Mouse (Mus musculus): ENCODE measurements around the gene 3110018I06Rik. TPM values are rescaled to one million over a fixed set of nuclear protein-coding genes. Genes with fewer than 3 reads are reported as not detected.

Gene 3110018I06Rik
- polyA plus RNA-seq (2015; fragmentation: Nextera tagmentation; extraction: Ambion mirVana), result not detected in 2 replicates

DNA sequence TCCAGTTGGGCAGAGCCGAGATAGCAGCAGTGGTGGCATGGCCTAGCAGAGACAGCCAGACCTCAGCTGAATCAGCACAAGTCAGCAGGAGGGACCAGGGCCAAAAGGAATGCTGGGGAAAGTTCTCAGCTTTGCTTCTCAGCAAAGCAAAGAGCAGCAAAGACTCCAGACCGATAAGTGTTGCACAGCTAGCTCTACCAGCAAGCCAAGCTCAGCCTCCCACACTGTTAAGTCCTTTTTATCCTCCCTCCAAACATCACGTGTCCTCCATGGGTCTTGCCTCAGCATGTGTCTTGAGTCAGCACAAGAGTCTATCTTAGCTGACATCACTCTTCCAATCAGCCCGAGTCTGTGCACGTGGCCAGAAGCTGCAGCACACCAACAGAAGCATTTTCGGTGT lies at the start of gene 3110018I06Rik:
TSS of gene 3110018I06Rik (plus strand) at position 262 of the 400 bp plus-strand sequence.
- Histone ChIP-seq H3K9ac (no peak within 1 kb of the TSS), H3K27me3 (replicated peaks) (no peaks in the 10 kb centered on the region), H3K4me1 (replicated peaks) (no peaks in the 10 kb centered on the region), H3K27ac (no peak within 1 kb of the TSS), H3K36me3 (no peaks in the 10 kb centered on the region), H3K4me3 (replicated peaks) (no peak within 1 kb of the TSS), H3K4me2 (replicated peaks) (no peak within 1 kb of the TSS), H3K9me3 (no peaks in the 10 kb centered on the region)
- WGBS, result 75% methylated on average over 6 of the region's 6 CpGs
- ATAC-seq, result no peak

DNA sequence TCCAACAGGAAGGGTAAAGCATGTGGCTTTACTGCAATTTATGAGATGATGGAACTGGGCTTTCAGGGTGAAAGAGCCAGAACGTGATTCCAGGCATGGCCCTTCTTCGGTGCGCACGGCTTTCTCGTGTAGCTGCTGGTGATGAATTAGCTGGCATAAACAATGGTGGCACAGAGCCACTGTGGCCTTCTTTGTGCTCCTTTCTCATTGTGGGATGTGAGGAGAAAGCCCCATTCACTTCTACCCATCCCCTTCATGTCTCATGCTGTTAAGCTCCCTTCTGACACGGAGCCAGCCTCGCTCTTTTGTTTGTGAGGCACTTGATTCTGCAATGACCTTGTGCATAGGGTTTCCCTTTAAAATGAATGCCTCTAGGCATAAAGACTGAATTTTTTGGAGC lies 43.8 kb upstream of the 3110018I06Rik start:
- Histone ChIP-seq H3K9ac (no peak overlapping the region), H3K27me3 (replicated peaks) (no peaks in the 10 kb centered on the region), H3K36me3 (no peaks in the 10 kb centered on the region), H3K9me3 (no peaks in the 10 kb centered on the region), H3K4me3 (replicated peaks) (no peak overlapping the region), H3K4me2 (replicated peaks) (no peak overlapping the region), H3K4me1 (replicated peaks) (no peaks in the 10 kb centered on the region), H3K27ac (no peak overlapping the region)
- 86% methylated on average over 7 of the region's 7 CpGs for WGBS
- no peak for ATAC-seq

DNA sequence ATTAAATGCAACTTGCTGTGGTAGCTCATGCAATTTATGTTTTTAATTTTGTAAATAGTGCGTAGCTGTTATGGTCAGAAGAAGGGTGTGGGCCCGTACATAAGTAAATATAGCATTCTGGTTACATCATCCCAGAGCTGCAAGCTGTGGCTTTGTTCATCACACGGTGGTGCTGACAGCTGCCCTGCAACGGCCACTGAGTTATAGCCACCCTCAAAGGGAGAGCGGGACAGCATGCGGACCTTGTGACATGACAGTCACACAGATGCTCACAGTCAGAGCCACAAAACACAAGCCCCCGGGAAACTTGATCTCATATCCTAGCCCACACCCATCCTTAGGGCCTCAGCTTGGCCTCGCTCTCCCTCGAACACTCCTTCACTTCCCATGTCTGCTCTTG lies 30.6 kb upstream of the 3110018I06Rik start:
- ATAC-seq, result no peak

DNA sequence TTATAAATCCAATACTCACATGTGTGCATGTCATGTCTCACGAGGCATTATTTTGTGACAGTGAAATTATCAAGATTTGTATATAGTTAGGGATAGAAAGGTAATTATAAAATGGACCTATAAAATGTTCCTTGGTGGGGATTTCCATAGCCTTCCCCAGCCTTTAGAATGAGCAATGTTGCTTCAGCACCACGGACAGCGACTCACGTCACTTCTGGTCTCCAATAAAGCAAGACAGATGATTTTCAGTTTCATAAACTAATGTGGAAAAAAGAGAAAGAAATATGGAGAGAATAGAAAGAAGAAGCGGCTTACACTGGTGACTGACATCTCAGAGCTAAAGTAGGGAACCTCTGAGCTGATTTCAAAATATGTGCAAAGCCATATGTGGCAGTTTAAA lies 23.7 kb upstream of the 3110018I06Rik start:
- Histone ChIP-seq H3K27me3 (replicated peaks) (no peaks in the 10 kb centered on the region), H3K27ac (no peak overlapping the region), H3K4me2 (replicated peaks) (no peak overlapping the region), H3K36me3 (no peaks in the 10 kb centered on the region), H3K4me1 (replicated peaks) (no peaks in the 10 kb centered on the region), H3K4me3 (replicated peaks) (no peak overlapping the region), H3K9me3 (no peaks in the 10 kb centered on the region), H3K9ac (no peak overlapping the region)
- WGBS, result 11% methylated on average over 5 of the region's 5 CpGs
- no peak for ATAC-seq

More for the DNA sequence above, 30.6 kb upstream of the 3110018I06Rik start:
- Histone ChIP-seq H3K4me1 (replicated peaks) (no peaks in the 10 kb centered on the region), H3K4me2 (replicated peaks) (no peak overlapping the region), H3K27ac (no peak overlapping the region), H3K9me3 (no peaks in the 10 kb centered on the region), H3K9ac (no peak overlapping the region), H3K36me3 (no peaks in the 10 kb centered on the region), H3K27me3 (replicated peaks) (no peaks in the 10 kb centered on the region), H3K4me3 (replicated peaks) (no peak overlapping the region)
- 70% methylated on average over 9 of the region's 9 CpGs for WGBS

DNA sequence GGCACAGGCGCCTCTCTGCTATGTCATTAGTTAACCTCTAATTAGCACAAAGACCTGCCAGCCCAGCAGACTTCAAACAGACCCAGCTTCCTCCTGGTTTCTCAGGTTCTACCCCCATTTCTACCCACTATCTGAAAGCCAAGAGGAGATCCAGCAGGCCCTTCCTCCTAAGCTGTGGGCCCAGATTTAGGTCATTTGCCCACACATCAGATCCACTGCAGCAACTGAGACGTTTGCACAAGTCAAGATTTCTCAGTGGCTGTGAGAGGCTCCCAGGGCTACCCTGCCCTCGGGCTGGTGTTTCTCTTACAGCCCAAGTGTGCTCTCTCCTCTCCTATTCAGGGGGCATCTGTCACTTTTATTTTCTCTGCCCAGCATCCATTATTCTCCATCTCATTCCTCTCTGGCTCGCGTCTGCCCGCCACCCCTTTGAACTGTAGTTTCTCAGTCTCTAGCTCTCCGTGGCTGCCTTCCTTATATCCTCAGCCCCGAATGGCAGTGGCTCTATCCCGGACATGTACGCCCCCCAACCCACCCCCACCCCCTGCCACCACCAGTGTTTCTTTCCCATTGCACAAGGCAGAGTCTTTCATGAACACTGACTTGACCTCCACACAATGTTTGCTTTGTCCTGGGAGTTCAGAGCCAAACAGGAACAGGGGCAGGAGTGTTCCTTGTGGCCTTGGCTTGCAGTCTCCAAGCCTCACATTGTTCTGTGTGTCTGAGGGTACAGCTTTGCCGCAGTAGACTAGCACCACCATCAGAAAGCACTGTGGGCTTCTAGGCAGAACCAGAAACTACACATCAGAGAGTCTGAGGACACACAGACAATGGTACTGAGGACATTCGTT lies 11.8 kb upstream of the 3110018I06Rik start:
- H3K27ac ChIP-seq, result no peak overlapping the region
- H3K9ac ChIP-seq, result no peak overlapping the region
- H3K4me3 ChIP-seq (replicated peaks), result no peak overlapping the region
- ATAC-seq, result no peak
- H3K4me2 ChIP-seq (replicated peaks), result no peak overlapping the region
- no peaks in the 10 kb centered on the region for H3K27me3 ChIP-seq (replicated peaks)
- no peaks in the 10 kb centered on the region for H3K9me3 ChIP-seq
- H3K4me1 ChIP-seq (replicated peaks), result no peaks in the 10 kb centered on the region
- WGBS, result 63% methylated on average over 12 of the region's 12 CpGs
- H3K36me3 ChIP-seq, result no peaks in the 10 kb centered on the region

DNA sequence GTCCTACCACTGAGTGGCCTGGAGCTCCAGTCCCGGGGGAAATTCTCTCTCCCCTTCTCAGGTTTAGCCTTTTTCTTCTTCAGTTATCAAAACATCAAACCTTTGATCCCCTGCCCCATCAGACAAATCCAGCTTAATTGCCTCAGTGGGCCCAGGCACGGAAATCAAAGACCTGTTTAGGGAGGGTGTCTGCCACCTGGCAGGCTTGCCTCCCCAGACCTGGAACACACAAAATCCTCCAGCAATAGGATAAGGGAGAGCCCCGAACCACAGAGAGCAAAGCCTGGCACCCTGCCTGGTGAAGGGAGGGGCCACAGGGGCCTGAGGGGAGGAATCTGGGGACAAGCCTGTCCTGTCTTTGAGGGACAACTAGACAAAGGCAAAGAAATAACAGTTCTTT lies 9.1 kb upstream of the 3110018I06Rik start:
- Histone ChIP-seq H3K9me3 (no peaks in the 10 kb centered on the region), H3K27ac (no peak overlapping the region), H3K36me3 (no peaks in the 10 kb centered on the region), H3K4me1 (replicated peaks) (no peaks in the 10 kb centered on the region), H3K27me3 (replicated peaks) (no peaks in the 10 kb centered on the region), H3K4me2 (replicated peaks) (no peak overlapping the region), H3K4me3 (replicated peaks) (no peak overlapping the region), H3K9ac (no peak overlapping the region)
- ATAC-seq, result no peak
- WGBS, result 21% methylated on average over 3 of the region's 3 CpGs

DNA sequence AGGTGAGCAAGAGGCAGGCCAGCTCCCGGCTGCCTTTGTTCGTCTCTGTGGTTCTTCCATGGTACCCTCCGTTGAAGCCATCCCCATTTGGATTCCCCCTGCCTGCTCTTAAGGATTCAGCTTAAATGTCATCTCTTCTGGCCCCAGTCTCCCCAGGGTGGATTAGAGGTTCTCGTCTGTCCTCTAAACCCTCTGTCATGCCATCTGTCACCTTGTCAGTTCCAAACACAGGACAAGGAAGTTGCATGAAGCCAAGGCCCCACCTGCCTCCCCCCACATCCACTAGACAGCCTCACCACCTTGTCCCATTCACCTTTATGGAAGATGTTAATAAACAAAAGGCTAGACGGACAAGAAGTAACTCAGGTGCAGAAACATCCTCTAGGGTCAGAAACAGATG lies 5.4 kb upstream of the 3110018I06Rik start:
- Histone ChIP-seq H3K4me3 (replicated peaks) (no peak overlapping the region), H3K4me2 (replicated peaks) (no peak overlapping the region), H3K36me3 (no peaks in the 10 kb centered on the region), H3K9me3 (no peaks in the 10 kb centered on the region), H3K9ac (no peak overlapping the region), H3K27ac (no peak overlapping the region), H3K4me1 (replicated peaks) (no peaks in the 10 kb centered on the region), H3K27me3 (replicated peaks) (no peaks in the 10 kb centered on the region)
- no peak for ATAC-seq
- WGBS, result 79% methylated on average over 5 of the region's 5 CpGs

DNA sequence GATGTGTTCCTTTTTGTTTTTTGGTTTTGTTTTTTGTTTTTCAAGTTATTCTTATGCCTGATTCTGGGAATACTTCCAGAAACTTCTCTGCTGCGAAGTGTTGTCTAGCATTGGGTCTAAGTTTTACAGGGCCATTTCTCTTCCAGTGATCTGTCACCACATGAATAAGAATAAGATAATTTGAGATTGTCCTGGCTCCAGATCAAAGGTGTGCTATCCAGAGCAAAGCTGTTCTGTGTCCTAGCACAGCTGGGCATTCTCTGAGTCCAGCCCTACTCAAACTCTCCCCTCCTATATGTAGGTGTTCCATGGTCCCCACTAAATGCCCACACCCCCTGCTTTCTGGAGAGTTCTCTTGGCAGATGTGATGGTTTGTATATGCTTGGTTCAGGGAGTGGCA lies 2.9 kb downstream of the 3110018I06Rik start:
- no peaks in the 10 kb centered on the region for H3K4me1 ChIP-seq (replicated peaks)
- no peaks in the 10 kb centered on the region for H3K9me3 ChIP-seq
- WGBS, result 64% methylated on average over 1 of the region's 1 CpGs
- no peak for ATAC-seq
- no peak overlapping the region for H3K27ac ChIP-seq
- no peaks in the 10 kb centered on the region for H3K36me3 ChIP-seq
- H3K4me3 ChIP-seq (replicated peaks), result no peak overlapping the region
- H3K27me3 ChIP-seq (replicated peaks), result no peaks in the 10 kb centered on the region
- H3K9ac ChIP-seq, result no peak overlapping the region
- no peak overlapping the region for H3K4me2 ChIP-seq (replicated peaks)

DNA sequence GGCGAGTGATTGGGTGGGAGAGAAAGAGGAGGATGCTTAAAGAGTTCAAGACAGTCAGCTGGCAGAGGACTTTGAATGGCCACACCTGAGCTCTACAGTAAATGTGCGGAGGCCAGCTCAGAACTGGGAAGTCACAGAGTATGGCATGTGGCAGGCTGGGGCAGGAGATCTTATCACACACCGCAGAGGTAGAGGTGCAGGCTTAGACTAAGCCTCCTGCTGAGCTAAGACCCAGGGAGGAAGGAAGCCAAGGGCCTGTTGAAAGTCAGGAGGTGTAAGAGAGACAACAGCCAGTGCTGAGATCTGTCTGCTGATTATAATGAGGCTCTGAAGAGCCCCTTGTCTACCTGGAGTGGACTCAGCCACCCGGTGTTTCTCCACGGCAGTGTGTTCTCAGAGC lies 8.5 kb downstream of the 3110018I06Rik start:
- Histone ChIP-seq H3K4me2 (replicated peaks) (no peak overlapping the region), H3K36me3 (no peaks in the 10 kb centered on the region), H3K27ac (no peak overlapping the region), H3K4me3 (replicated peaks) (no peak overlapping the region), H3K9ac (no peak overlapping the region), H3K9me3 (no peaks in the 10 kb centered on the region), H3K4me1 (replicated peaks) (no peaks in the 10 kb centered on the region), H3K27me3 (replicated peaks) (no peaks in the 10 kb centered on the region)
- WGBS, result 76% methylated on average over 5 of the region's 5 CpGs
- ATAC-seq, result no peak

DNA sequence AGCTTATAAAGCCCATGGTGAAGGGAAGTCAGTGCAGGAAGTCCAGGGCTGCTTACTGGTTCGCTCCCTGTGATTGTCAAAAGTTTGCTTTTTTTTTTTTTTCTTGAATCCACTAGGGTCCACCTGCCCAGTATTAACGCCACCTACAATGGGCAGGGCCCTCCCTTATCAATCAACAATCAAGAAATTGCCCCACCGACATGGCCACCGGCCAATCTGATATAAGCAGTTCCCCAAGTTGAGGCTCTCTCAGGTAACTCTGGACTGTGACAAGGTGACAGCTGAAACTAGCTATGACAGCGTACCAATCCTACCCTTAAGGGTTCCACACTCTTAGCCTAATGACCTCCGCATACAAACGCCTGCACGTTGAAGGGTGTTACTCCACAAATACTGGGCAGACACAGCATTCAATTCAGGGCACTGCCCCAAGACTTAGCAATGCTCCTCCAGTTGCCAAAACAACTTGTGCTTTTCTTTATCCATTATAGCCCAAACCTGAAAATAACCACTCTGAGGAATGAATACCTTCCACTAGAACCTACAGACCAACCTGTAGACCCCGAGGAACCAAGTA lies 21.3 kb downstream of the 3110018I06Rik start:
- H3K27me3 ChIP-seq (replicated peaks), result no peaks in the 10 kb centered on the region

DNA sequence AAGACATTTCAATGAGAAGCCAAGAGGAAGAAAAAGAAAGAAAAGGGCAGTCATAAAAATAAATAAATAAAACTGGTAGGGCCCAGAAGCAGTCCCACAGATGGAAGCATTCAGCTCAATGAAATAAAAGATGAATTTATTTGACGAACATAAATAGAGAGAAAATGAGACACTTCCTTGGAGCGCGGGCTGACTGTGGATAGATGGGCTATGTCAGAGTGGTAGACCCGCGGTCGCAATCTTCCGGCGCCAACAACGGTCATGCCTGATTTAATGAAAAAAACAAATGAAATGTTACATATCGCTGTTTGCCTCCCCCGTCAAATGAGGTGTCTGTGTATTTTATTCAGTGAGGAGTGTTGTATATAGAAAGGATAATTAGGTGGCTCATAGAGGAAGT lies 22.7 kb downstream of the 3110018I06Rik start:
- H3K4me3 ChIP-seq (replicated peaks), result no peak overlapping the region
- 87% methylated on average over 11 of the region's 11 CpGs for WGBS
- H3K4me1 ChIP-seq (replicated peaks), result no peaks in the 10 kb centered on the region
- H3K4me2 ChIP-seq (replicated peaks), result no peak overlapping the region
- ATAC-seq, result no peak
- H3K9me3 ChIP-seq, result no peaks in the 10 kb centered on the region
- no peak overlapping the region for H3K27ac ChIP-seq
- no peak overlapping the region for H3K9ac ChIP-seq
- H3K27me3 ChIP-seq (replicated peaks), result no peaks in the 10 kb centered on the region
- no peaks in the 10 kb centered on the region for H3K36me3 ChIP-seq

More for the DNA sequence above, 21.3 kb downstream of the 3110018I06Rik start:
- Histone ChIP-seq H3K9me3 (no peaks in the 10 kb centered on the region), H3K4me2 (replicated peaks) (no peak overlapping the region), H3K4me3 (replicated peaks) (no peak overlapping the region), H3K36me3 (no peaks in the 10 kb centered on the region), H3K27ac (no peak overlapping the region), H3K9ac (no peak overlapping the region), H3K4me1 (replicated peaks) (no peaks in the 10 kb centered on the region)
- 80% methylated on average over 9 of the region's 9 CpGs for WGBS
- no peak for ATAC-seq

DNA sequence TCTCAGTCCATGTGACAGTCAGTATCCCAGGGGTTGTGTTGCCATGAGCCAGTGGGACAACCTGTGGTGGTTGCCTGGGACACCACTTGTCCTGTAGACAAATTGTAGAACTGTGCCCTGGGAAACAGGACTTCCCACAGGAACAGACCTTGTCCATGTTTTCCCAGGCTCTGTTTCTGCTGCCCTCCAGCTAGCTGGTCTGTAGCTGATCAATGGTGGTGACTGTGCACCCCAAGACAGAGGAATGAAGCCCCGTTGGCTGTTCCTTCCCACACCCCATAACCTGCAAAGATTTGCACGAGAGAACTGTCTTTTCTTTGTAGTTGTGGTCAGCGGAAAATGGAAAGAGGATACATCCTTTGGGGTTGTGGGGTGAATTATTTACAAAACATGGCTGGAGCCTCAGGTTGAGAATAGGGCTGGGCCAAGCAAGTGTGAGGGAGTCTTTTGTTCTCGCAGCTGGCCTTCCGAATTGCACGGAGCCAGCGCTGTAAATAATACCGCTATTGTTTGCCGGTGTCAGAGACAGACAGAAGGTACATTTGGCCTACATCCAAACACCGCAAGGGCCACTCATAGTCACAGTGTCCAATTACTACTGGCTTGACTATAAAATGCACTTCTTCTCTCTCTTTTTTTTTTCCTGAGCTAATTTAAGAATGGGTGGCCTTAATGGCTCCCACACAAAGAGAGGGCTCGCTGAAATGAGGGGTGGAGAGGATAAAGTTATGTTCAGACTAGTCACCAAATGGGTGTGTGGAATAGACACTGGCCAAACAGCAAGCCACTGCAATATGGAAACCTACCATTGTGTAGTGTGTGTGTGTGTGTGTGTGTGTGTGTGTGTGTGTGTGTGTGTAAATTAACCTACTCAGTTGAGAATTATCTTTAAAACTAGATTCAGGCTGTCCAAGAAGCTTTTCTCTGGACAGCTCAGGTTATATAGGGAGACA lies 28.1 kb downstream of the 3110018I06Rik start:
- Histone ChIP-seq H3K27me3 (replicated peaks) (no peaks in the 10 kb centered on the region), H3K9ac (no peak overlapping the region), H3K27ac (no peak overlapping the region), H3K9me3 (no peaks in the 10 kb centered on the region), H3K4me1 (replicated peaks) (no peaks in the 10 kb centered on the region), H3K4me3 (replicated peaks) (no peak overlapping the region), H3K36me3 (no peaks in the 10 kb centered on the region), H3K4me2 (replicated peaks) (no peak overlapping the region)
- 57% methylated on average over 11 of the region's 11 CpGs for WGBS
- ATAC-seq, result peak; percentile 51; the same call in 1 of the 2 replicates

Measured in intestine, embryonic 15.5 days (tissue).